Mouse (Mus musculus): ENCODE results near the gene Olig3. TPM values are rescaled to one million over a fixed set of nuclear protein-coding genes. Genes with fewer than 3 reads are reported as not detected.

Olig3 gene
- polyA plus RNA-seq, 1 experiment from 2014 or later, result not detected

DNA sequence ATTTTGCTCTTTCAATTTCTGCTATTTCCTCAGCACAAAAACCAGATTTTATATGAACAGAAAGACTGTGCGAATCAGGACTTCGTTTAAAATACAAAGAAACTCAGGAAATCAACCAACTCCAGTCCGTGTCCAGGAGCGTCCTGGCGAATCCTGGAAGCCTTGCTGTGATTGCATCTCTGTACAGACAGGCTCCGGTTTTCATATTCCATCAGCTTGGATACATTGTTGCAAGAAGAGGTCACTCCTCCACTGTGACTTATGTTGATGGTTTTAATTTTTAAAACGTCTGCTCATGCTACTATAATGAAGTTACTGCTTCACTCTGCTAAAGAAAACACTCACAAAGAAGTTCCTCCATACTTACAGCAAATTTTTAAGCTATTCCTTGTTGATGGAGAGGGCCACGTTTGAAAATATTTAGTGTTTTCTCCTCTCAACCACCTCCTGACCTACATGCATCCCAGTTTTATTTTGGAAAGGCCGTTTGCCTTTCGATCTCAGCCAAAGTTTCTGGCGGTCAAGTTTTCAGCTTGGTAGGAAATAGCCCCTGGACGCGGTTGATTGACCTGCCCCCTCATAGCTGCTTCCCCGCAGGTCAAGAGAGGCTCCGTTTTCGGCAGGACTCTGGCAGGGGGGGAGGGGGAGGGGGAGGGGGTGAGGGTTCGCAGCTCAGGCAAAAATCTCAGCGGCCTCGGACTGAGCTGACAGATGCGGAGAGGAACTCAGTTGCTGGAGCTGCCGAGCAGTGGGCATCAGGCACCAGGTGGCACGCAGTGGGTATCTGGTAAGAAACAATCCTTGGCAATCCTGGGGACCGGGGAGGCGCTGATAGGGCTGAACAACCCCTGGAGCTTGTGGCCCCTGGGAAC is 4.1 kb upstream of the Olig3 start:
- H3K27me3 ChIP-seq (replicated peaks), result peaks cover 72% of the 10 kb centered on the region
- no peak overlapping the region for H3K4me2 ChIP-seq
- H3K27ac ChIP-seq, result no peak overlapping the region
- no peak overlapping the region for H3K9ac ChIP-seq
- WGBS (ENCODE audit: insufficient replicate concordance), result 5% methylated on average over 24 of the region's 24 CpGs
- H3K4me3 ChIP-seq, result no peak overlapping the region
- H3K9me3 ChIP-seq (replicated peaks), result no peaks in the 10 kb centered on the region
- no peaks in the 10 kb centered on the region for H3K36me3 ChIP-seq
- ATAC-seq, result no peak
- H3K4me1 ChIP-seq, result 0 out of 2 replicates have a peak, but pooled peaks cover 2% of the 10 kb centered on the region

- H3K4me1 ChIP-seq, result 0 out of 2 replicates have a peak, but pooled peaks cover 3% of the 10 kb centered on the region
- H3K27ac ChIP-seq, result no peak overlapping the region
- no peak overlapping the region for H3K4me2 ChIP-seq
- H3K27me3 ChIP-seq (replicated peaks), result peaks cover 74% of the 10 kb centered on the region
- H3K36me3 ChIP-seq, result no peaks in the 10 kb centered on the region
- H3K4me3 ChIP-seq, result no peak overlapping the region
- no peaks in the 10 kb centered on the region for H3K9me3 ChIP-seq (replicated peaks)
- WGBS (ENCODE audit: insufficient replicate concordance), result 3% methylated on average over 16 of the region's 16 CpGs
- H3K9ac ChIP-seq, result no peak overlapping the region
- ATAC-seq, result no peak
These were observed 3.4 kb upstream of the Olig3 start for GRCm38 (mm10) chr10:19352878-19353301.

GRCm38 (mm10) chr10:19353631-19354030 is 2.7 kb upstream of the Olig3 start:
- H3K27ac ChIP-seq, result no peak overlapping the region
- no peaks in the 10 kb centered on the region for H3K36me3 ChIP-seq
- H3K9ac ChIP-seq, result no peak overlapping the region
- ATAC-seq, result no peak
- no peak overlapping the region for H3K4me3 ChIP-seq
- no peak overlapping the region for H3K4me2 ChIP-seq
- H3K27me3 ChIP-seq (replicated peaks), result peaks cover 77% of the 10 kb centered on the region
- WGBS (ENCODE audit: insufficient replicate concordance), result 11% methylated on average over 5 of the region's 5 CpGs
- H3K4me1 ChIP-seq, result 0 out of 2 replicates have a peak, but pooled peaks cover 3% of the 10 kb centered on the region
- H3K9me3 ChIP-seq (replicated peaks), result no peaks in the 10 kb centered on the region

DNA sequence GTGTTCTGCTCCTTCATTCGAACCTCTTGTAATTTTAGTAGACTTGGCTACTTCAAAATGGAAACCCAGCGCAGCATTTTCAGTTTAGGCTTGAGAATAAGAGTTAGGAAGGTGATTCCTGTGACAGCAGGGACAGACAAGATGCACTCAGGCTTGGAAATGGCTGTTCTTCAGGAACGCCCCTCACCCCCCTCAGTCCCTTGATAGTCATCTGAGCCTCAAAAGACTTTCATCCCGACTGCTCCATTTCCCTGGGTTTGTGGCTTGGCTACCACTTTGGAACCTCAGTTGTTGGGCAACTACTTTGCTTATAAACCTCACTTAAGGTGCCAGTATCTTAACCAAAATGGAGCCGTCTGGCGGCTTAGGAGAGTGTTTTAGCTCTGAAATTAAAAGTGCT is 2.2 kb upstream of the Olig3 start:
- no peaks in the 10 kb centered on the region for H3K9me3 ChIP-seq (replicated peaks)
- no peak overlapping the region for H3K27ac ChIP-seq
- H3K4me1 ChIP-seq, result 0 out of 2 replicates have a peak, but pooled peaks cover 3% of the 10 kb centered on the region
- H3K36me3 ChIP-seq, result no peaks in the 10 kb centered on the region
- H3K4me2 ChIP-seq, result no peak overlapping the region
- H3K4me3 ChIP-seq, result no peak overlapping the region
- WGBS (ENCODE audit: insufficient replicate concordance), result 9% methylated on average over 6 of the region's 6 CpGs
- no peak overlapping the region for H3K9ac ChIP-seq
- peaks cover 82% of the 10 kb centered on the region for H3K27me3 ChIP-seq (replicated peaks)
- no peak for ATAC-seq

GRCm38 (mm10) chr10:19355076-19355475 is 1.3 kb upstream of the Olig3 start:
- Histone ChIP-seq H3K9me3 (replicated peaks) (no peaks in the 10 kb centered on the region), H3K27me3 (replicated peaks) (peaks cover 91% of the 10 kb centered on the region), H3K4me2 (no peak overlapping the region), H3K9ac (no peak overlapping the region), H3K4me1 (0 out of 2 replicates have a peak, but pooled peaks cover 3% of the 10 kb centered on the region), H3K4me3 (no peak overlapping the region), H3K27ac (no peak overlapping the region), H3K36me3 (no peaks in the 10 kb centered on the region)
- 7% methylated on average over 8 of the region's 8 CpGs for WGBS (ENCODE audit: insufficient replicate concordance)
- ATAC-seq, result no peak

DNA sequence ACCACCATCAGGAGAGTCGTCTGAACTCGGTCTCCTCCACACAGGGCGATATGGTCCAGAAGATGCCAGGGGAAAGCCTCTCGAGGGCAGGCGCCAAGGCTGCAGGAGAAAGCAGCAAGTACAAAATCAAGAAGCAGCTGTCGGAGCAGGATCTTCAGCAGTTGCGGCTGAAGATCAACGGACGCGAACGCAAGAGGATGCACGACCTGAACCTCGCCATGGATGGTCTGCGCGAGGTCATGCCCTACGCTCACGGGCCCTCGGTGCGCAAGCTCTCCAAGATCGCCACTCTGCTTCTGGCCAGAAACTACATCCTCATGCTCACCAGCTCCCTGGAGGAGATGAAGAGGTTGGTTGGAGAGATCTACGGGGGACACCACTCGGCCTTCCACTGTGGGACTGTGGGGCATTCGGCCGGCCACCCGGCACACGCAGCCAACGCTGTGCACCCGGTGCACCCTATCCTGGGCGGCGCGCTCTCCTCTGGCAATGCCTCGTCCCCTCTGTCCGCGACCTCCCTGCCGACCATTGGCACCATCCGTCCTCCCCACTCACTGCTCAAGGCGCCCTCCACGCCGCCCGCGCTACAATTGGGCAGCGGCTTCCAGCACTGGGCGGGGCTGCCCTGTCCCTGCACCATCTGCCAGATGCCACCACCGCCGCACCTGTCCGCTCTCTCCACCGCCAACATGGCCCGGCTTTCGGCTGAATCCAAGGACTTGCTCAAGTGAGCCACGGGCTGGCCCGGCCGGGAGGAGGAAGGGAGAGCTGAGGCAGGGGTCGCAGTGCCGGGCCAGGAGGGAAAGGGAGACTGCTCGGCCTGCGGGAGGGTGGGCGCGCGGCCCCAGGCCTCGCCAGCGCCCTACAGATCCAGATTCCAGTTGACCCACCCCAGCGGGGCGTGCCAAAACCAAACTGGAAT is 648 bp downstream of the Olig3 start:
- peaks cover 100% of the 10 kb centered on the region for H3K27me3 ChIP-seq (replicated peaks)
- no peaks in the 10 kb centered on the region for H3K36me3 ChIP-seq
- H3K27ac ChIP-seq, result no peak overlapping the region
- WGBS (ENCODE audit: insufficient replicate concordance), result 3% methylated on average over 63 of the region's 63 CpGs
- H3K4me3 ChIP-seq, result no peak overlapping the region
- ATAC-seq, result no peak
- no peaks in the 10 kb centered on the region for H3K9me3 ChIP-seq (replicated peaks)
- 0 out of 2 replicates have a peak, but pooled peaks cover 3% of the 10 kb centered on the region for H3K4me1 ChIP-seq
- H3K9ac ChIP-seq, result no peak overlapping the region
- peak overlapping the region; percentile 14; the same call in 1 of the 2 replicates for H3K4me2 ChIP-seq

DNA sequence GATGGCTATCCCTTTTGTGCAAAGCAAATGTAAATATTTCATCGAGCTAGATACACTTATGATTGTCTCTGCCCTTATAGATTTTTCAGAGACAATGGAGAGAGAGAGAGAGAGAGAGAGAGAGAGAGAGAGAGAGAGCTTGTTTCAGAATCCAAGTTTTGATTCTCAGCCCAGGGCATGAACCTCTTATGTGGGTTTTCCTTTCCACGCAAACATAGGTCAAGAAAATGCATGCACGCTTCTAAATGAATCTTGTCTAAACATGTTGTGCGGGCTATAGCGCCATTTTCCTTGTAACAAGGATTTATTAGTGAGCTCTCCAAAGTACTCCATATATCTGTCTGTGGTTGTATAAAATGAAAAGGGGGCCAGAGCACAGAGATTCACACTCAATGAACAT is 1.5 kb downstream of the Olig3 start:
- H3K27ac ChIP-seq, result no peak overlapping the region
- no peaks in the 10 kb centered on the region for H3K9me3 ChIP-seq (replicated peaks)
- H3K4me2 ChIP-seq, result no peak overlapping the region
- H3K4me3 ChIP-seq, result no peak overlapping the region
- H3K4me1 ChIP-seq, result 0 out of 2 replicates have a peak, but pooled peaks cover 3% of the 10 kb centered on the region
- 39% methylated on average over 5 of the region's 5 CpGs for WGBS (ENCODE audit: insufficient replicate concordance)
- no peak overlapping the region for H3K9ac ChIP-seq
- H3K36me3 ChIP-seq, result no peaks in the 10 kb centered on the region
- H3K27me3 ChIP-seq (replicated peaks), result peaks cover 100% of the 10 kb centered on the region
- no peak for ATAC-seq

DNA sequence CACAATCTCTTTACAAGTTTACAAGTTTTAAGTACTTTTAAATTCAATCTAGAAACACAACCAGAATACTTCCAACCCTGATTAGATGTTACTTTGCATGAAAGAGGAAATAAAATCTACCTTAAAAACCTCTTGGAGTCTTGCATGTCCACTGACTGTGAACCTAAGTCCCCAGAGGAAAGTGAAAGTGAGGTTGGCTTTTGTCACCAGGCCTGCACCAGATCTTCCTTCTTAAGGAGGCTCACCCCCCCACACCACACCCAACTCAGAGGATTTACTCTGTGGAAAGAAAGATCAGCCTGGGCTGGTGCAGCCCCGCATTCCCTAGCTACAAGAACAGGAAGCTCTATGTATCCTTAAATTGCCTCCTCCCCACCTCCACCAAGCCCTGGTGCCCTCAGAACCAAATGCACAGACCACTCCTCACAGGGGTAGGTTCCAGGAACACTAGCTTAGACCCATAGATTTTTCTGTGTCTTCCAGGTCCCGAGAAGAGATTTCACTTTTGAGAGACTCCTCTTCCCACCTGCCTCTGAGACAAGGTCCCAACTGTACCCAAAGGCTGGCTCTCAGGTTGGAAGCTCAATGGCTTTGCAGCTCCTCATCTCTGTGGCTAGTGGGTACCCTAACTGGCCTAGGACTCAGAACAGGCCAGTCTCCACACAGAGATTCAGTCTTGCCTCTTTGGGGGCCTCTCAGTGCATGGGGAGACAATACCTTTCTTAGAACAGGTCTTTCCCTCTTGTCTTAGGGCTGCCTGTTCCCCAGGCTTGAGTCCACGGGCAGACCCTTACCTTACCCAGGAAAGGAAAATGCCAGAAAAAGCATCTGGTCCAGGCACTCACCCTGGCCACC is 4.3 kb downstream of the Olig3 start:
- Histone ChIP-seq H3K4me1 (0 out of 2 replicates have a peak, but pooled peaks cover 3% of the 10 kb centered on the region), H3K9ac (no peak overlapping the region), H3K4me2 (no peak overlapping the region), H3K27me3 (replicated peaks) (peaks cover 95% of the 10 kb centered on the region), H3K4me3 (no peak overlapping the region), H3K9me3 (replicated peaks) (no peaks in the 10 kb centered on the region), H3K27ac (no peak overlapping the region), H3K36me3 (no peaks in the 10 kb centered on the region)
- ATAC-seq, result no peak
- 8% methylated on average over 3 of the region's 3 CpGs for WGBS (ENCODE audit: insufficient replicate concordance)

DNA sequence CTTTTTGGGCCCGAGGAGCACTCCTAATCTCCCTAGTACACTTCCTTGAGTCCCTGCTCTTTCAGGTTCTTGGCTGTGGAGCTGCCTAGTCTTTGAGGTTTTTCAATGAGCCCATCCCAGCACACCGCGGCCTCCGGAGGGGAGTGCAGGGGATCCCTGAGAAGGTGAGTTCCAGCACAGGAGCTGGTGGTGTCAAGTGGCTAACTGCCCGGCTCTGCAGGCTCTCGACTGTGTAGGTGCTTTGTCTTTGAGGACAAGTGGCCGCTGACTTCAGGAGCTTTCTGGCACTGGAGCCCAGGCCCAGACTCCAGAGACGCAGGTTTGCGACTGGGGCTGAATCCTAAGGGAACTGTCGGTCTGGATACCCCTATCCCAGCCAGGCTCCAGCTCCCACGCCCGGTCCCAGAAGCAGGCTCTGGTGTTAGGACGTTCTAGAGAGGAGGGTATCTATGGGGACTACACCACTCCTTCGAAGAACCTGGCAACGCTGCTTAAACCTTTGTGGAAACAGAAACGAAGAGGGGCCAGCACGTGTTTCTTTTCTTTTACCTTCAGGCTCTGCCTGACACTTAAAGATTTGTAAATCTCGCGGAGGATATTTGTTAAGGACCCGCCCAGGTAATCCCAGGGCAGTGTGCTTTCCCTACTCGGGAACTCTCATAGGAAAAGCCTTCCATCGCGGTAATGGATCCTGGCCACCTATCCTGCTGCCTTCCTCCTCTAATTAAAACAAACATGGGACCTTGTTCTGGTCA is 5.4 kb downstream of the Olig3 start:
- H3K9me3 ChIP-seq (replicated peaks), result no peaks in the 10 kb centered on the region
- no peak overlapping the region for H3K4me2 ChIP-seq
- H3K27me3 ChIP-seq (replicated peaks), result peaks cover 85% of the 10 kb centered on the region
- no peaks in the 10 kb centered on the region for H3K36me3 ChIP-seq
- WGBS (ENCODE audit: insufficient replicate concordance), result 3% methylated on average over 23 of the region's 23 CpGs
- H3K4me1 ChIP-seq, result 0 out of 2 replicates have a peak, but pooled peaks cover 3% of the 10 kb centered on the region
- H3K4me3 ChIP-seq, result no peak overlapping the region
- H3K9ac ChIP-seq, result no peak overlapping the region
- no peak for ATAC-seq
- no peak overlapping the region for H3K27ac ChIP-seq

DNA sequence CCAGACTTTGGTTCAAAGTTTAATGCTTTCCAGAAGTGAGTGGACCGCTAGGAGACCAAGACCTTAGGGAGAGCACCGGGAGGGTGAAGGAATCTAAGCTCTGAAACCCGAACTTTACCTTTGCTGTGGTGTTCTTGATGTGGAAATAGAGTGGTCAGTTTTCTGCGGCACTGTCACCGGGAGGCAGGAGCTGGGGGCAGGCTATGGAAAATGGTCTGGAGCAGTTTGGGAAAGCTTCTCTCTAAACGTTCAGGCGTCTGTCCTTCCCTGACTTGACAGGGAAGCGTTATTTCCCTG is 5.9 kb downstream of the Olig3 start:
- peaks cover 80% of the 10 kb centered on the region for H3K27me3 ChIP-seq (replicated peaks)
- 0 out of 2 replicates have a peak, but pooled peaks cover 2% of the 10 kb centered on the region for H3K4me1 ChIP-seq
- no peak overlapping the region for H3K4me2 ChIP-seq
- no peak overlapping the region for H3K9ac ChIP-seq
- H3K4me3 ChIP-seq, result no peak overlapping the region
- H3K27ac ChIP-seq, result no peak overlapping the region
- ATAC-seq, result no peak
- H3K9me3 ChIP-seq (replicated peaks), result no peaks in the 10 kb centered on the region
- no peaks in the 10 kb centered on the region for H3K36me3 ChIP-seq
- WGBS (ENCODE audit: insufficient replicate concordance), result 1% methylated on average over 8 of the region's 8 CpGs

DNA sequence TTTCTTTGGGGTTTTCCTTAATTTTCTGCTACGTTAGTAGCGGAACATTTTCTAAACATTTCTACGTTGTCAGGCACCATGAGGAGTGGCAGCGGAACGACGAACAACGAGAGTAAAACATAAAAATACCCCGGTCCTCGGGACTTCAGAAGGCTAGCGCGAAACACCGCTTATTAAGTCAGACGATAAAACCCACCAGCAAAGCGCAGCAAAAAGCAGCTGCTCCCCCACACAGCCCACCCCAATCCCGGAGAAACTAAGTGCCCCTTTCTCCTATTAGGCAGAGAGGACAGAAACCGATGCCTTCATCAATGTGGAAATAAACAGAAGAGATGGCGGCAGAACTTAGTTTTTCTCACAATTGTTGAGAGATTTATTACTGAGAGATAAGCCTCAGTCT is 6.5 kb downstream of the Olig3 start:
- Histone ChIP-seq H3K4me3 (no peak overlapping the region), H3K4me2 (peak overlapping the region; percentile 28; the same call in 1 of the 2 replicates)
- no peak for ATAC-seq

More for the DNA sequence above, 6.5 kb downstream of the Olig3 start:
- Histone ChIP-seq H3K9ac (no peak overlapping the region), H3K4me1 (no peaks in the 10 kb centered on the region), H3K27ac (no peak overlapping the region), H3K36me3 (no peaks in the 10 kb centered on the region), H3K9me3 (replicated peaks) (no peaks in the 10 kb centered on the region), H3K27me3 (replicated peaks) (peaks cover 74% of the 10 kb centered on the region)
- WGBS (ENCODE audit: insufficient replicate concordance), result 4% methylated on average over 17 of the region's 17 CpGs
